Mouse (Mus musculus): Measurements from ENCODE around the gene Abca1. TPM values are rescaled to one million over a fixed set of nuclear protein-coding genes. Genes with fewer than 3 reads are reported as not detected.

The Abca1 gene
- polyA plus RNA-seq, 1 experiment from 2014 or later: 6.8 TPM

- Histone ChIP-seq H3K36me3 (ENCODE audit: control insufficient read depth, insufficient read depth, low read length) (no peaks in the 10 kb centered on the region), H3K9ac (replicated peaks; ENCODE audit: low read depth, low read length) (no peak overlapping the region), H3K9me3 (ENCODE audit: control insufficient read depth, low read depth, low read length) (no peaks in the 10 kb centered on the region), H3K4me3 (ENCODE audit: low read depth, low read length) (no peak overlapping the region), H3K4me2 (replicated peaks; ENCODE audit: low read depth, low read length) (no peak overlapping the region), H3K4me1 (ENCODE audit: control insufficient read depth, insufficient read depth, low read length) (no peaks in the 10 kb centered on the region), H3K27ac (ENCODE audit: low read length) (no peak overlapping the region), H3K27me3 (ENCODE audit: control insufficient read depth, insufficient read depth, low read length) (no peaks in the 10 kb centered on the region)
- no peak for ATAC-seq (ENCODE audit: insufficient number of reproducible peaks, insufficient read depth, low FRiP score, low read depth)
- WGBS: 89% methylated on average over 7 of the region's 7 CpGs
These were observed 97.2 kb downstream of the Abca1 start for GRCm38 (mm10) chr4:53062301-53063008.

- peaks cover 2% of the 10 kb centered on the region; the same call in 1 of the 2 replicates for H3K36me3 ChIP-seq (ENCODE audit: control insufficient read depth, insufficient read depth, low read length)
- no peak overlapping the region for H3K27ac ChIP-seq (ENCODE audit: low read length)
- WGBS: 60% methylated on average over 9 of the region's 9 CpGs
- no peak overlapping the region for H3K4me3 ChIP-seq (ENCODE audit: low read depth, low read length)
- no peak overlapping the region for H3K4me2 ChIP-seq (replicated peaks; ENCODE audit: low read depth, low read length)
- no peak overlapping the region for H3K9ac ChIP-seq (replicated peaks; ENCODE audit: low read depth, low read length)
- ATAC-seq (ENCODE audit: insufficient number of reproducible peaks, insufficient read depth, low FRiP score, low read depth): no peak
- no peaks in the 10 kb centered on the region for H3K4me1 ChIP-seq (ENCODE audit: control insufficient read depth, insufficient read depth, low read length)
- H3K9me3 ChIP-seq (ENCODE audit: control insufficient read depth, low read depth, low read length): no peaks in the 10 kb centered on the region
- H3K27me3 ChIP-seq (ENCODE audit: control insufficient read depth, insufficient read depth, low read length): no peaks in the 10 kb centered on the region
These were observed 113.3 kb downstream of the Abca1 start for GRCm38 (mm10) chr4:53046238-53047022.

- Histone ChIP-seq H3K9ac (replicated peaks; ENCODE audit: low read depth, low read length) (no peak overlapping the region), H3K27me3 (ENCODE audit: control insufficient read depth, insufficient read depth, low read length) (no peaks in the 10 kb centered on the region), H3K27ac (ENCODE audit: low read length) (no peak overlapping the region), H3K9me3 (ENCODE audit: control insufficient read depth, low read depth, low read length) (no peaks in the 10 kb centered on the region), H3K36me3 (ENCODE audit: control insufficient read depth, insufficient read depth, low read length) (peaks cover 2% of the 10 kb centered on the region; the same call in 1 of the 2 replicates), H3K4me1 (ENCODE audit: control insufficient read depth, insufficient read depth, low read length) (no peaks in the 10 kb centered on the region), H3K4me2 (replicated peaks; ENCODE audit: low read depth, low read length) (no peak overlapping the region), H3K4me3 (ENCODE audit: low read depth, low read length) (no peak overlapping the region)
- ATAC-seq (ENCODE audit: insufficient number of reproducible peaks, insufficient read depth, low FRiP score, low read depth): no peak
- WGBS: 89% methylated on average over 7 of the region's 7 CpGs
These were observed 113.9 kb downstream of the Abca1 start for GRCm38 (mm10) chr4:53045807-53046206.

DNA sequence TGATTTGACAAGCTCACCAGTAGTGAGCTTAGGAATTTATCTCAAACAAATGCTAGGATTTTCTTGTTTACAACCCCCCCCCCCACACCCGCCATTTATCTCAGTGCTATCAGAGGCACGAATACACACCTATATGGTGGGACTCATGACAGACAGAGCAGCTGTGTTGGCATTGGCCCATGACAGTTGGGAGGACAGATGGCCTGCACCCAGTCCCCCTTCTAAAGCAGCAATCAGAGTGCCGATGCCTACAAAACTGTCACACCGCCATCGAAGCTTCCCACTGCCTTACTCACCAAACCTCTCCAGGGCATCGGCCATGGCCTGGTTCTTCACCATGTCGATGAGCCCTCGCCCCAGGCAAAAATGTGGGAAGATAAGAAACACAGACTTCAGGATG, 115.9 kb downstream of the Abca1 start:
- no peak for ATAC-seq (ENCODE audit: insufficient number of reproducible peaks, insufficient read depth, low FRiP score, low read depth)
- Histone ChIP-seq H3K9ac (replicated peaks; ENCODE audit: low read depth, low read length) (no peak overlapping the region), H3K4me3 (ENCODE audit: low read depth, low read length) (no peak overlapping the region), H3K4me1 (ENCODE audit: control insufficient read depth, insufficient read depth, low read length) (no peaks in the 10 kb centered on the region), H3K9me3 (ENCODE audit: control insufficient read depth, low read depth, low read length) (no peaks in the 10 kb centered on the region), H3K4me2 (replicated peaks; ENCODE audit: low read depth, low read length) (no peak overlapping the region), H3K27ac (ENCODE audit: low read length) (no peak overlapping the region), H3K27me3 (ENCODE audit: control insufficient read depth, insufficient read depth, low read length) (no peaks in the 10 kb centered on the region), H3K36me3 (ENCODE audit: control insufficient read depth, insufficient read depth, low read length) (peaks cover 2% of the 10 kb centered on the region; the same call in 1 of the 2 replicates)
- 85% methylated on average over 8 of the region's 8 CpGs for WGBS

DNA sequence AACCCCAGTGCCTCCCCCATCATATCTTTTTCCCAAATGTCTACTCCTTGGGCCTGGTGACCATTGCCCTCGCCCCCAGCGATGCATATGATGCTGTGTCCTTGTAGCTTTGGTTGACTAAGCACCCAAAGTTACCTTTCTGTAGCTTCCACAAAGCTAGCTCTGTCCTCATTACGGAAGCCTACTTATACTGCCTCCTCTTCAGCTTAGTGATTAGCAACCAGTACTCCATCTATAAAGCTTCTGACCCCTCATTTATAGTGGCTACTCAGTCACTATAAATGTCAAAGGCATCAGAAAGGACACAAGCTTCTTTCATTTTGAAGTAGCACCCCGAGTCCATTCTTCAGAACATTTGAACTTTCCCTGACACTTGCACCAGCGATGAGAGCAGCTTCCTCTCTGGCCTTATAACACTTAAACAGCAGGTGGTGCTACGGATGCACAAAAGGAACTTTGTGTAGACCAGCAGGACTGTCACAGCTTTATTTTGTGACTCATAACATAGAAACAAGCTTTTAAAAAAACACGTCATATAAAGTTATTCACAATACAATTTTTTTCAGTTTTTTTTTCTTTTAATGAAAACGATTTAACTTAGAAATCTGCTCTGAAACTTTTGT, 129.3 kb downstream of the Abca1 start:
- no peaks in the 10 kb centered on the region for H3K9me3 ChIP-seq (ENCODE audit: control insufficient read depth, low read depth, low read length)
- WGBS: 57% methylated on average over 8 of the region's 8 CpGs
- ATAC-seq (ENCODE audit: insufficient number of reproducible peaks, insufficient read depth, low FRiP score, low read depth): no peak

GRCm38 (mm10) chr4:53027811-53028210, 131.9 kb downstream of the Abca1 start:
- no peaks in the 10 kb centered on the region for H3K27me3 ChIP-seq (ENCODE audit: control insufficient read depth, insufficient read depth, low read length)
- no peak overlapping the region for H3K27ac ChIP-seq (ENCODE audit: low read length)
- H3K4me1 ChIP-seq (ENCODE audit: control insufficient read depth, insufficient read depth, low read length): no peaks in the 10 kb centered on the region
- H3K36me3 ChIP-seq (ENCODE audit: control insufficient read depth, insufficient read depth, low read length): peaks cover 6% of the 10 kb centered on the region
- ATAC-seq (ENCODE audit: insufficient number of reproducible peaks, insufficient read depth, low FRiP score, low read depth): no peak
- no peak overlapping the region for H3K4me3 ChIP-seq (ENCODE audit: low read depth, low read length)
- H3K9ac ChIP-seq (replicated peaks; ENCODE audit: low read depth, low read length): no peak overlapping the region
- WGBS: 79% methylated on average over 3 of the region's 3 CpGs
- H3K9me3 ChIP-seq (ENCODE audit: control insufficient read depth, low read depth, low read length): no peaks in the 10 kb centered on the region
- no peak overlapping the region for H3K4me2 ChIP-seq (replicated peaks; ENCODE audit: low read depth, low read length)

More for the DNA sequence above, 129.3 kb downstream of the Abca1 start:
- Histone ChIP-seq H3K36me3 (ENCODE audit: control insufficient read depth, insufficient read depth, low read length) (no peaks in the 10 kb centered on the region; the same call in 1 of the 2 replicates), H3K4me1 (ENCODE audit: control insufficient read depth, insufficient read depth, low read length) (no peaks in the 10 kb centered on the region), H3K4me3 (ENCODE audit: low read depth, low read length) (no peak overlapping the region), H3K27me3 (ENCODE audit: control insufficient read depth, insufficient read depth, low read length) (no peaks in the 10 kb centered on the region), H3K4me2 (replicated peaks; ENCODE audit: low read depth, low read length) (no peak overlapping the region), H3K27ac (ENCODE audit: low read length) (no peak overlapping the region), H3K9ac (replicated peaks; ENCODE audit: low read depth, low read length) (no peak overlapping the region)

DNA sequence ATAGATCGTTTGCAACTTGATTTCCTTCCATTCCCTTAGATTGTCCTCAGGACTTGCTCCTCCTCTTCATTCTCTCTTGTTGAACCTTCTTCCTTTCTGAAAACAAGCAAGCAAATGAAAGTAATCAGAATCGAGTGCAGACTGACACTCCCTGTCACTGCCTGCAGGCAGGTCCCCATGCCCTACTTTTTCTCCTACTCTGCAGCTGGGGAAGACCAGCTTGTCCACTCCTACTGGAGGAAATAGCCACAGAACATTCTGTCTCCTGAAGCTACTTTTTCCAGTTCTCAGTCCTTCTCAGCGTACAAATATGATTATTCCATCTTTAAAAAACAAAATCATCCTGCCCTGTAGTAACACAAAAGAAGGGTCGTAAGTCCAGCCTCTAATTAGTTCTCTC, 135.3 kb downstream of the Abca1 start:
- Histone ChIP-seq H3K27me3 (ENCODE audit: control insufficient read depth, insufficient read depth, low read length) (no peaks in the 10 kb centered on the region), H3K4me3 (ENCODE audit: low read depth, low read length) (no peak overlapping the region), H3K4me1 (ENCODE audit: control insufficient read depth, insufficient read depth, low read length) (no peaks in the 10 kb centered on the region), H3K27ac (ENCODE audit: low read length) (no peak overlapping the region), H3K9ac (replicated peaks; ENCODE audit: low read depth, low read length) (no peak overlapping the region), H3K4me2 (replicated peaks; ENCODE audit: low read depth, low read length) (no peak overlapping the region), H3K9me3 (ENCODE audit: control insufficient read depth, low read depth, low read length) (no peaks in the 10 kb centered on the region), H3K36me3 (ENCODE audit: control insufficient read depth, insufficient read depth, low read length) (peaks cover 27% of the 10 kb centered on the region)
- no peak for ATAC-seq (ENCODE audit: insufficient number of reproducible peaks, insufficient read depth, low FRiP score, low read depth)
- 88% methylated on average over 4 of the region's 4 CpGs for WGBS

DNA sequence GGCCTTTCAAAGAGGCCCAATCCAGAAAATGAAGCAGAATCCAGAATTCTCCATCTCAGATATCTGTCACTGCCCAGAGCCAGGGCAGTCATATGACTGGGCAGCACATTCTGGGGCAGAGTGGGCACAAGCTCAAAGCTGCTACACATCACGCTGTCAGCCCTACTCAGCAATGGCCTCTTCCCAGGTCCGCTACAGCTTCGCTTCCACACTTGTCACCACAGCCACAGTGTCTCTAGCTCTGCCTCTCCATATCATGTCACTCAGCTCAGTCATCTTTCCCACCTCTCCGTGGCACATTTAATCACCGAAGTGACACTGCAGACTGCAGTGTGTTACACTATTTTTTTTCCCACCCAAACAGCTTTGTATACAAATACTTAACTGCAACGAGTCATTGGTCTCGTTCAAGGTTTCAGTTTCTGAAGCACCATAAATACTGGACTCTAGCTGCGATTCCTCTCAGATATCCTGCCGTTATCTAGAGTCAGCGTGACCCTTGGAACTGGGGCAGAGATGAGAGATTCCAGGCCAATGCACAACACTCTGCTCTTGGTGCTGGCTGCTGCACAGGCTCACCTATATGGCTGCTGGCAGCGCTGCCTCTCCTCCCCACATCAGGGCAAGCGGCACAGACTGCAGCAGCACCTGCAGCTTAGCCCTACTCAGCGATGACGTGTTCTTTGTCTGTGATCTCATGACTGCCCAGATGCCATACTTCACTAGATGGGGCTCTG, 136.3 kb downstream of the Abca1 start:
- H3K4me3 ChIP-seq (ENCODE audit: low read depth, low read length): no peak overlapping the region
- ATAC-seq (ENCODE audit: insufficient number of reproducible peaks, insufficient read depth, low FRiP score, low read depth): no peak
- no peak overlapping the region for H3K9ac ChIP-seq (replicated peaks; ENCODE audit: low read depth, low read length)
- WGBS: 92% methylated on average over 14 of the region's 14 CpGs
- H3K4me1 ChIP-seq (ENCODE audit: control insufficient read depth, insufficient read depth, low read length): no peaks in the 10 kb centered on the region
- H3K4me2 ChIP-seq (replicated peaks; ENCODE audit: low read depth, low read length): no peak overlapping the region
- peaks cover 27% of the 10 kb centered on the region for H3K36me3 ChIP-seq (ENCODE audit: control insufficient read depth, insufficient read depth, low read length)
- H3K27me3 ChIP-seq (ENCODE audit: control insufficient read depth, insufficient read depth, low read length): no peaks in the 10 kb centered on the region
- H3K9me3 ChIP-seq (ENCODE audit: control insufficient read depth, low read depth, low read length): no peaks in the 10 kb centered on the region
- H3K27ac ChIP-seq (ENCODE audit: low read length): no peak overlapping the region

Data from stomach, embryonic 14.5 days (tissue).